Mouse (Mus musculus): ENCODE measurements around the gene Casp3. TPM values are rescaled to one million over a fixed set of nuclear protein-coding genes. Genes with fewer than 3 reads are reported as not detected.
A peak's percentile ranks its signal among the peaks of the same experiment; 100 is the strongest.

Casp3 gene
- total RNA-seq, 2 experiments from 2014 or later, result 9.1 to 9.7 TPM

DNA sequence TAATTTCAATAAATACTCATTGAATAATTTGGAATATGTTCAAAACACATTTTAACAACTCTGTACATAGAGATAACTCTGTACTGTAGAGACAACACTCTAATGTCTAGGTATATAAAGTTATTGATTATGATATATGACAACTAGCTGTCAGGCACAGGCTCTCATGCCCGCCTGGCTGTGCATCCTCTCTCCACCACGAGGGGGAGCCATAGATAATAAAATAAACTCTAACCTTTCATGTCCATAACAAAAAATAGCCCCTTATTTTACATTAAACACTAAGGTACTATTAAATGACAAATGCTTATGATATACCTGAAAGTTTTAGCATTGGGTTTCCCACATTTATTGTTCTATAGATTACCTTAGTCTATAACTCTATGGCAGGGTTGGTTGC lies 54.4 kb downstream of the Casp3 start:
- peak; percentile 46 to 87 for DNase-seq (ENCODE audit: low spot score in 2 of 2)

DNA sequence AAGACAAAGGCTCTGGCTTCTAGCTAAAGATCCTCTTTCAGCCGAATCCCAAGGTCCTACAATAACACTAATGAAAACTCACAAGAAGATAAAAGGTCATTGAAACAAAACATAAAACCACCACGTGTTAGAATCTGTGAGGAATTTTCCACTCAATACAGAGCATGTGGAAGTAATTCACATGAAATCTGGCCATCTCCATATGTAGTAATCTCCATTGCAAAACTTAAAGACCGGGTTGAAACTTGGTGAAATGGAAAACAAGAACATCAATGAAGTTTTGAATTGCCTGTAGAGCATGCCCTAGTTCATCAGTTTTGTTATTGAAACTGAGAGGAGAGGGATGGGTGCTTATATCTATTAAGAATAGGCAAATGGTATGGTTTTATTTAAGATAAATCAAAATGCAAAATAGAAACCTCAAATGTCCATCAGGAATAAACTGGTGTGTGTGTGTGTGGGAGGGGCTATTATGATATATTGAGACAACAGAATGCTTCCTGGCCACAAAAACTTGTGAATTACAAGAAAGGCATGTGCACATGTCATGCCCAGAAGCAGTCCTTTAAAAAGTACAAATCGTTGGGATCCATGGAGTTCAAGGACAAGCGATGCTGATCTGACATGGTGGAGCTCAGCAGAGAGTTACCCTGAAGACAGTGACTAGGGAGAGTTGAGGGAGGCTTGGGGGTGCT lies 63.7 kb downstream of the Casp3 start:
- no peak for DNase-seq (ENCODE audit: low spot score in 2 of 2)

DNA sequence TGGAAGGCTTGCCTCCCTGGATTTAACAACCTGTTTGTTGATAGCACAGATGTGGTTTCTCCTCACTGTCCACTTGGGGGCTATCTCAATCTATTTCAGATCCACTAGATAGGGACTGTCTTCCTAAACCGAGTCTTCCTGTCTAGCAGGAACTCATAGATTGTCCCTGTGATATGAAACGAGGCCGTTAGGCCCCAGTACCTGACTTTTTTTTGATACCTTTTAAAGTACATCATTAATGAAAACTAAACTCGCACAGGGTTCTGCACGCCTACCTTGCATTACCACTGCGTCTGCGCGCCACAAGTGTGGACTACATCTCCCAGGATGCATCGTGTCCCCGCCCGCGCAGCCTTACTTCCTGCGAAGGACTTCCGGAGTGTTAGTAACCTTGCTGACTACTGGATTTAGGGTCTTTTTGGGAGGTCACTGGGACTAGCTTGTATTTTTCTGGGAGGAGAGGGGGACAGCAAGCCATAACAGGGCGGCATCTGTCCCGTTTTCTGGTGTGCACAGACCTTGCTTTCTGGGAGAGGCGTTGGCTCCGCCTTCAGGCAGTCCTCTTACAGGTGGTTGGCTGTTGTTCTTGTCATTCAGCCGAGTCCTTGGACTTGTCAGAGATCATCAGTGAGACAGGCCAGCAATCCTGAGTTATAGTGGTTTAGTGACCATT lies 69.7 kb downstream of the Casp3 start:
- DNase-seq (ENCODE audit: low spot score in 2 of 2), result peak; percentile 91 to 98

Other genes starting within 250 kb of the Casp3 start
- gene Acsl1, start 146.3 kb upstream of the Casp3 start, total RNA-seq (2021), result 10 to 100 TPM; 42.8 to 45.5 TPM
- 1 to 10 TPM; 1.4 to 2.1 TPM for gene Cenpu, start 65.3 kb upstream of the Casp3 start, total RNA-seq (2021)
- gene Primpol, start 79 bp upstream of the Casp3 start, total RNA-seq (2021), result 1 to 10 TPM; 3.6 to 5.0 TPM
- 10 to 100 TPM; 54.9 to 72.7 TPM for gene Irf2, start 122.4 kb downstream of the Casp3 start, total RNA-seq (2021)